Mouse (Mus musculus) frontal cortex, postnatal 36 days (tissue): ENCODE measurements at regions not wholly inside any gene's neighbourhood (a gene's known extent, or its start where the extent isn't known, plus 50 kb on each side); places are given as distances from the start of the nearest gene placed in this dataset.
A peak's percentile ranks its signal among the peaks of the same experiment; 100 is the strongest.

Experiments used
- DNase-seq, 2 experiments: peaks; one replicate each; pipeline ENCODE4 v3.0.0; 2022; ENCODE audit warnings: low spot score in 2 of 2

- DNase-seq: peak; percentile 13 to 33
Measured at GRCm38 (mm10) chr16:39650616-39651015, 333.5 kb upstream of the Lsamp start.

- DNase-seq: no peak
Measured at GRCm38 (mm10) chr16:39667905-39668304, 316.3 kb upstream of the Lsamp start.

GRCm38 (mm10) chr16:39672096-39672985 is 311.8 kb upstream of the Lsamp start:
- DNase-seq: no peak

- DNase-seq: peak in 1 of 2 experiments; percentile 33
Measured at GRCm38 (mm10) chr16:39675775-39676174, 308.4 kb upstream of the Lsamp start.

GRCm38 (mm10) chr16:39678285-39678684 is 305.9 kb upstream of the Lsamp start:
- DNase-seq: no peak

GRCm38 (mm10) chr16:39693061-39693460 is 291.1 kb upstream of the Lsamp start:
- DNase-seq: peak in 1 of 2 experiments; percentile 30

- DNase-seq: no peak
Measured at GRCm38 (mm10) chr16:39695855-39696254, 288.3 kb upstream of the Lsamp start.

GRCm38 (mm10) chr16:39699201-39699600 is 285.0 kb upstream of the Lsamp start:
- DNase-seq: no peak

GRCm38 (mm10) chr16:39706131-39706530 is 278.0 kb upstream of the Lsamp start:
- no peak for DNase-seq

- no peak for DNase-seq
Measured at GRCm38 (mm10) chr16:39709387-39710039, 274.6 kb upstream of the Lsamp start.

- DNase-seq: peak in 1 of 2 experiments; percentile 6
Measured at GRCm38 (mm10) chr16:39727586-39727985, 256.6 kb upstream of the Lsamp start.

GRCm38 (mm10) chr16:39746041-39746736 is 238.0 kb upstream of the Lsamp start:
- no peak for DNase-seq

- DNase-seq: peak in 1 of 2 experiments; percentile 20
Measured at GRCm38 (mm10) chr16:39751748-39752147, 232.4 kb upstream of the Lsamp start.

- no peak for DNase-seq
Measured at GRCm38 (mm10) chr16:39801063-39801462, 183.1 kb upstream of the Lsamp start.

GRCm38 (mm10) chr16:39820131-39820530 is 164.0 kb upstream of the Lsamp start:
- DNase-seq: no peak

- no peak for DNase-seq
Measured at GRCm38 (mm10) chr16:39834241-39834640, 149.9 kb upstream of the Lsamp start.

- no peak for DNase-seq
Measured at GRCm38 (mm10) chr16:39881525-39881924, 102.6 kb upstream of the Lsamp start.

GRCm38 (mm10) chr16:39887944-39888343 is 96.2 kb upstream of the Lsamp start:
- no peak for DNase-seq
